Mouse (Mus musculus): Measurements from ENCODE around the gene Grin3b. TPM values are rescaled to one million over a fixed set of nuclear protein-coding genes. Genes with fewer than 3 reads are reported as not detected.
"Not testable (repeated sequence)": the region's sequence is repeated elsewhere in the genome, so short reads cannot be mapped to it uniquely, and the experiment has no call there.

The Grin3b gene
- polyA plus RNA-seq, 1 experiment from 2014 or later: 0.28 TPM

DNA sequence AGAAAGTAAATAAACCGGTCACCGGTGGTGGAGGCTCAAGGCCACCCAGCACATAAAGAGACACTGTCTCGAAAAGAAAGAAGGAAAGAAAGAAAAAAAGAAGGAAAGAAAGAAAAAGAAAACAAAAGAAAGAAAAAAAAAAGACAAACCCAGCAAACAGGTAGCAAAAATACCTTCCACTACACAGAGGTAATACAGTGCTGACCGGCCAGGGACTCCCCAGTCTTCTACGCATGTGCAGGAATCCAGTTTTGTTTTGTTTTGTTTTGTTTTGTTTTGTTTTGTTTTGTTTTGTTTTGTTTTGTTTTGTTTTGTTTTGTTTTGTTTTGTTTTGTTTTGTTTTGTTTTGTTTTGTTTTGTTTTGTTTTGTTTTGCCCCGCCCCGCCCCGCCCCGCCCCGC, 11.1 kb upstream of the Grin3b start:
- not testable (repeated sequence) for H3K4me1 ChIP-seq (ENCODE audit: control insufficient read depth, insufficient read depth, low read length); H3K9ac ChIP-seq (ENCODE audit: low read depth, low read length); H3K9me3 ChIP-seq (replicated peaks; ENCODE audit: control insufficient read depth, low read length, poor library complexity, severe bottlenecking); H3K27ac ChIP-seq (ENCODE audit: low read length); H3K27me3 ChIP-seq (ENCODE audit: control insufficient read depth, insufficient read depth, low read depth, low read length); H3K36me3 ChIP-seq (ENCODE audit: control insufficient read depth, insufficient read depth, low read length); ATAC-seq
- Histone ChIP-seq H3K4me2 (ENCODE audit: low read length) (0 out of 2 replicates have a peak overlapping the region, but pooled peaks have one; percentile 4), H3K4me3 (ENCODE audit: low read depth, low read length) (peak overlapping the region; percentile 81; the same call in 1 of the 2 replicates)
- WGBS: 31% methylated on average over 10 of the region's 10 CpGs

- H3K4me2 ChIP-seq (ENCODE audit: low read length): peak within 1 kb of the TSS; percentile 64
- H3K4me3 ChIP-seq (ENCODE audit: low read depth, low read length): peak within 1 kb of the TSS; percentile 81
- peak within 1 kb of the TSS; percentile 78 for H3K9ac ChIP-seq (ENCODE audit: low read depth, low read length)
- under 1% methylated on average over 61 of the region's 61 CpGs for WGBS
- peak within 1 kb of the TSS; percentile 75 for H3K27ac ChIP-seq (ENCODE audit: low read length)
- ATAC-seq: peak; percentile 97
- no peaks in the 10 kb centered on the region for H3K27me3 ChIP-seq (ENCODE audit: control insufficient read depth, insufficient read depth, low read depth, low read length)
- peaks cover 7% of the 10 kb centered on the region for H3K4me1 ChIP-seq (ENCODE audit: control insufficient read depth, insufficient read depth, low read length)
- H3K36me3 ChIP-seq (ENCODE audit: control insufficient read depth, insufficient read depth, low read length): peaks cover 6% of the 10 kb centered on the region; the same call in 1 of the 2 replicates
- H3K9me3 ChIP-seq (replicated peaks; ENCODE audit: control insufficient read depth, low read length, poor library complexity, severe bottlenecking): no peaks in the 10 kb centered on the region
These were observed 10.5 kb upstream of the Grin3b start, which contains the start of gene Wdr18 for GRCm38 (mm10) chr10:79959847-79960601. Gene Wdr18 (plus strand): TSS chr10:79960152.

DNA sequence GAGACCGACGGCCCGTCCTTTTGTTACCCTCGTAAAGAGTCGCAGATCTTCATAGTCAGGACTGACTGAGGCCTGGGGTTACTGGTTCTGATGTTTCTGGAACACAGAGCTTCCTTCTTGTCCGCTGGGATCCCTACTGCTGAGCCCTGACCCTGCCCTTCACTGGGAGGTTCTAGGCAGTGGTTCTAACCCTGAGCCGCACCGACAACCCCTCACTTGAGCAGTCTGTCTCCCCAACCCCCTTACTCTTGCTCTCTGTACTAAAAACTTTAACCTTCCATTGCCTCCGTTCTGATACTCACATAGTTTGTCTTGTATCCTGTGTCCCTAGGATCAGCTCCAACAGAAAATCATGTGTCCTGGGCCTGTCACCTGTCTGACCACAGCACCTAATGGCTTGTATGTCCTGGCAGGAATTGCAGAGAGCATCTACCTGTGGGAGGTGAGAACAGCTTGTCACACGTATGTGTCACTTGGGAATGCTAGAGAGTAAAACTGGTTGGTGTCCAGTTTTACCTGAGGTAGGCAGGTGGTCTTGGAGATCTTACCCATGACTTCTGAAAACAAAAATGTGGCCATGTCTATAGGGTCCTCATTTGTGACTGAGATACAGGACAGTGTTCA, 9.7 kb upstream of the Grin3b start:
- H3K36me3 ChIP-seq (ENCODE audit: control insufficient read depth, insufficient read depth, low read length): peaks cover 9% of the 10 kb centered on the region; the same call in 1 of the 2 replicates
- ATAC-seq: 0 out of 2 replicates have a peak, but pooled peaks have one; percentile 1
- H3K4me1 ChIP-seq (ENCODE audit: control insufficient read depth, insufficient read depth, low read length): peaks cover 7% of the 10 kb centered on the region
- H3K27me3 ChIP-seq (ENCODE audit: control insufficient read depth, insufficient read depth, low read depth, low read length): no peaks in the 10 kb centered on the region
- peak overlapping the region; percentile 78 for H3K9ac ChIP-seq (ENCODE audit: low read depth, low read length)
- H3K27ac ChIP-seq (ENCODE audit: low read length): peak overlapping the region; percentile 75; the same call in 1 of the 2 replicates
- H3K4me3 ChIP-seq (ENCODE audit: low read depth, low read length): peak overlapping the region; percentile 81
- whole genome bisulfite sequencing: 14% methylated on average over 10 of the region's 10 CpGs
- H3K4me2 ChIP-seq (ENCODE audit: low read length): peak overlapping the region; percentile 64
- no peaks in the 10 kb centered on the region for H3K9me3 ChIP-seq (replicated peaks; ENCODE audit: control insufficient read depth, low read length, poor library complexity, severe bottlenecking)

- H3K9ac ChIP-seq (ENCODE audit: low read depth, low read length): no peak overlapping the region
- H3K27me3 ChIP-seq (ENCODE audit: control insufficient read depth, insufficient read depth, low read depth, low read length): peaks cover 4% of the 10 kb centered on the region; the same call in 1 of the 2 replicates
- peaks cover 22% of the 10 kb centered on the region for H3K36me3 ChIP-seq (ENCODE audit: control insufficient read depth, insufficient read depth, low read length)
- H3K4me2 ChIP-seq (ENCODE audit: low read length): no peak overlapping the region
- ATAC-seq: no peak
- H3K4me3 ChIP-seq (ENCODE audit: low read depth, low read length): no peak overlapping the region
- no peak overlapping the region for H3K27ac ChIP-seq (ENCODE audit: low read length)
- 96% methylated on average over 7 of the region's 7 CpGs for WGBS
- H3K4me1 ChIP-seq (ENCODE audit: control insufficient read depth, insufficient read depth, low read length): peaks cover 7% of the 10 kb centered on the region
- no peaks in the 10 kb centered on the region for H3K9me3 ChIP-seq (replicated peaks; ENCODE audit: control insufficient read depth, low read length, poor library complexity, severe bottlenecking)
These were observed 5.8 kb upstream of the Grin3b start for GRCm38 (mm10) chr10:79964727-79965126.

DNA sequence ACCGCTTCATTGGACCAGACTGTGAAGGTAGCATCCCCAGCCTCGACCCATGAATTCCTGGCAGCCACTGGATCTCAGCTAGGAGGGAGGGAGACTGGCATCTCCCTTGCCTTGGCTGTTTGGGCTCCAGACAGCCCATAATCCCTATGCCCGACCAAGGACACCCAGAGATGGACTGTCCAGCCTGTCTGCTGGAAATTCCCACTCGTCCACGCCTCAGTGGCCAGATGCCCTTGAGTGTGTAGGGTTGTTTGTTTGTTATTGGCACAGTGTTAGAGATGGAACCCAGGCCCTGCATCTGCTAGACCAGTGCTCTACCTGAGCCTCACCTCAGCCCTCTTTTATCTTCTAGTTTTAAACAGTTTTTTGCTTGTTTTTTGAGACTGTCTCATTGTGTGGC, 5.2 kb upstream of the Grin3b start:
- H3K4me1 ChIP-seq (ENCODE audit: control insufficient read depth, insufficient read depth, low read length): peaks cover 7% of the 10 kb centered on the region
- H3K4me3 ChIP-seq (ENCODE audit: low read depth, low read length): no peak overlapping the region
- peaks cover 4% of the 10 kb centered on the region for H3K27me3 ChIP-seq (ENCODE audit: control insufficient read depth, insufficient read depth, low read depth, low read length)
- H3K9ac ChIP-seq (ENCODE audit: low read depth, low read length): no peak overlapping the region
- H3K27ac ChIP-seq (ENCODE audit: low read length): no peak overlapping the region
- H3K9me3 ChIP-seq (replicated peaks; ENCODE audit: control insufficient read depth, low read length, poor library complexity, severe bottlenecking): no peaks in the 10 kb centered on the region
- H3K36me3 ChIP-seq (ENCODE audit: control insufficient read depth, insufficient read depth, low read length): peaks cover 22% of the 10 kb centered on the region
- ATAC-seq: no peak
- WGBS: 93% methylated on average over 5 of the region's 5 CpGs
- no peak overlapping the region for H3K4me2 ChIP-seq (ENCODE audit: low read length)

GRCm38 (mm10) chr10:79966886-79967400, 3.6 kb upstream of the Grin3b start:
- H3K4me2 ChIP-seq (ENCODE audit: low read length): no peak overlapping the region
- ATAC-seq: no peak
- WGBS: 90% methylated on average over 5 of the region's 5 CpGs

GRCm38 (mm10) chr10:79968181-79968580, 2.3 kb upstream of the Grin3b start:
- no peak for ATAC-seq
- H3K27ac ChIP-seq (ENCODE audit: low read length): no peak overlapping the region
- H3K36me3 ChIP-seq (ENCODE audit: control insufficient read depth, insufficient read depth, low read length): peaks cover 21% of the 10 kb centered on the region
- peaks cover 20% of the 10 kb centered on the region for H3K27me3 ChIP-seq (ENCODE audit: control insufficient read depth, insufficient read depth, low read depth, low read length)
- 0 out of 2 replicates have a peak, but pooled peaks cover 3% of the 10 kb centered on the region for H3K4me1 ChIP-seq (ENCODE audit: control insufficient read depth, insufficient read depth, low read length)
- H3K9ac ChIP-seq (ENCODE audit: low read depth, low read length): no peak overlapping the region
- no peak overlapping the region for H3K4me2 ChIP-seq (ENCODE audit: low read length)
- no peak overlapping the region for H3K4me3 ChIP-seq (ENCODE audit: low read depth, low read length)
- no peaks in the 10 kb centered on the region for H3K9me3 ChIP-seq (replicated peaks; ENCODE audit: control insufficient read depth, low read length, poor library complexity, severe bottlenecking)
- WGBS: 88% methylated on average over 1 of the region's 1 CpGs

More at GRCm38 (mm10) chr10:79966886-79967400, 3.6 kb upstream of the Grin3b start:
- Histone ChIP-seq H3K27me3 (ENCODE audit: control insufficient read depth, insufficient read depth, low read depth, low read length) (peaks cover 18% of the 10 kb centered on the region), H3K27ac (ENCODE audit: low read length) (no peak overlapping the region), H3K4me1 (ENCODE audit: control insufficient read depth, insufficient read depth, low read length) (0 out of 2 replicates have a peak, but pooled peaks cover 3% of the 10 kb centered on the region), H3K9ac (ENCODE audit: low read depth, low read length) (no peak overlapping the region), H3K36me3 (ENCODE audit: control insufficient read depth, insufficient read depth, low read length) (peaks cover 22% of the 10 kb centered on the region), H3K4me3 (ENCODE audit: low read depth, low read length) (no peak overlapping the region), H3K9me3 (replicated peaks; ENCODE audit: control insufficient read depth, low read length, poor library complexity, severe bottlenecking) (no peaks in the 10 kb centered on the region)

- 16% methylated on average over 3 of the region's 3 CpGs for WGBS
- Histone ChIP-seq H3K36me3 (ENCODE audit: control insufficient read depth, insufficient read depth, low read length) (peaks cover 16% of the 10 kb centered on the region), H3K27me3 (ENCODE audit: control insufficient read depth, insufficient read depth, low read depth, low read length) (peaks cover 20% of the 10 kb centered on the region)
These were observed 1.4 kb upstream of the Grin3b start for GRCm38 (mm10) chr10:79969124-79969568.

More at GRCm38 (mm10) chr10:79969124-79969568, 1.4 kb upstream of the Grin3b start:
- Histone ChIP-seq H3K9ac (ENCODE audit: low read depth, low read length) (no peak overlapping the region), H3K4me2 (ENCODE audit: low read length) (no peak overlapping the region), H3K9me3 (replicated peaks; ENCODE audit: control insufficient read depth, low read length, poor library complexity, severe bottlenecking) (no peaks in the 10 kb centered on the region), H3K27ac (ENCODE audit: low read length) (no peak overlapping the region), H3K4me1 (ENCODE audit: control insufficient read depth, insufficient read depth, low read length) (0 out of 2 replicates have a peak, but pooled peaks cover 3% of the 10 kb centered on the region), H3K4me3 (ENCODE audit: low read depth, low read length) (no peak overlapping the region)
- ATAC-seq: no peak

Data from midbrain, embryonic 16.5 days (tissue).